Mouse (Mus musculus): ENCODE measurements around the gene Zfp979.
A peak's percentile ranks its signal among the peaks of the same experiment; 100 is the strongest.
"Not testable (repeated sequence)": the region's sequence is repeated elsewhere in the genome, so short reads cannot be mapped to it uniquely, and the experiment has no call there.

Gene Zfp979

GRCm38 (mm10) chr4:147642413-147642812, at the start of gene Zfp979:
Gene Zfp979, minus strand, starts transcription at chr4:147642513.
- DNase-seq, result not testable (repeated sequence)

GRCm38 (mm10) chr4:147655245-147655644, 12.9 kb upstream of the Zfp979 start:
- peak in 1 of 2 experiments; percentile 13 for DNase-seq

GRCm38 (mm10) chr4:147647407-147647806, 5.1 kb upstream of the Zfp979 start:
- DNase-seq, result not testable (repeated sequence)

DNA sequence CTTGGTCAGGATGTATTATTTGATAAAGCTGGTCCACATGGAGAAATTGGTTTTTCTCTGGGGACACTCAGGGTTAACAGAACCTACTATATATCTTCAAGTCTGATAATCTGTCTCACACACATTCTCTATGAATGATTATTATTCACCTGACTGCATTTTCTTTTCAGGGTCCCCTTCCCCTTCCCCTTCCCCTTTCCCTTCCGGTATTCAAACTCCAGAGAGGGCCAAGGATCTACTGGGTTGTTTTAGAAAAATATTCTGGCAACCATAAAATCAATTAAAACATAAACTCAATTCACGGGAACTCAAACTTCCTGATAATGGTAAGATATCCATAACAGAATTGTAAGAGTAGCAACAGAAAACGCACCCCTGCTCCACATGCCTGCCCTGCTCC, 381 bp downstream of the Zfp979 start:
- DNase-seq, result not testable (repeated sequence)

DNA sequence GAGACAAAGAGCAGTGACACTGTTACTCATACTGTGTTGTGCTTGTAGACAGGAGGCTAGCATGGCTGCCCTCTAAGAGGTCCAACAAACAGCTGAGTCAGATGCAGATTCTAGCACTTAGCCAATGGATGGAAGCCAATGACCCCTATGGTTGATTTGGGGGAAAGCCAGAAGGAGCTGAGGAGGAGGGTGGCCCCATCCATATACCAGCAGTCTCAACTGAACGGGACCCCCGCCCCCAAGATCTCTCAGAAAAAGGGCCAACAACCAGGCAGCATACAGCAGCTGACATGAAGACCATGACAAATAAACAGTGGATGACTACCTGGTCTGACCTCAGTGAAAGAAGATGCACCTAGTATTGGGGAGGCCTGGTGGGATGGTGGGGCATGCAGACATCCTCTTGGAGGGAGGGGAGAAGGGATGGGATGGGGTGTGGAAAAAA, 8.5 kb downstream of the Zfp979 start:
- not testable (repeated sequence) for DNase-seq

GRCm38 (mm10) chr4:147606511-147606910, 35.8 kb downstream of the Zfp979 start:
- DNase-seq, result peak in 1 of 2 experiments; percentile 30

GRCm38 (mm10) chr4:147605521-147605920, 36.8 kb downstream of the Zfp979 start:
- DNase-seq, result peak in 1 of 2 experiments; percentile 36

DNA sequence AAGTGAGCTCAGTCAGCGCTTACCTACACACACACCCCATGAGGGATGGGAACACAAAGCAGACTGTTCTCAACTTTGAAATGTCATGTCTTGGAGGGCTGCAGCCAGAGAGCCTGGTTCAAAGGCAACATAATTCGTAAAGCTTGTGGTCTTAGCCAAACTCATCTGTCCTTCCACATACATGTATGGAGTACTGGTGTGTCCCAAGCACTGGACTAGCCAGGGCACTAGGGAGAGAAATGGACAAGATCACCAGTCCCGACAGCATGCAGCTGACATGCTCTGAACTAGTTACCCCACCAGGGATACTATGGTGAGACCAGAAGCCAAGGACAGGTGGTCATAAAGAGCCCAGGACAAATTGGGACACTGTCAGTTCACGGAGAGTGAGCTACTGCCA, 38.5 kb downstream of the Zfp979 start:
- DNase-seq, result peak in 1 of 2 experiments; percentile 36

GRCm38 (mm10) chr4:147601881-147602280, 40.4 kb downstream of the Zfp979 start:
- DNase-seq, result peak in 1 of 2 experiments; percentile 34

DNA sequence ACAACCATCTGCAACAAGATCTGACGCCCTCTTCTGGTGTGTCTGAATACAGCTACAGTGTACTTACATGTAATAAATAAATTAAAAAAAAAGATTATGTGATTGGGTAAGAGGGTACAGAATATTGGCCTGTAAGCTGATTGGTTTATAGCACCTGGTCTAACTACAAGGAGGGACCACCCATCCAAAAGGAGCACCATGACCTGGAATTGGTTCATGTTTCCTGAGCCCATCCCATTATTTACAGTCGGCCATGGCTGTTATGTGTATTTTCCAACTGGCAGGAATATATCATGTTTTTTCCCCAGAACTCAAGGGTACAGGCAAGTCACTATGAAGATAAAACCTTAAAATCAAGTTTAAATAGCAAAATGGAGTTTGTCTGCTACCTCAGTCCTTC, 43.5 kb downstream of the Zfp979 start:
- DNase-seq, result peak in 1 of 2 experiments; percentile 30

DNA sequence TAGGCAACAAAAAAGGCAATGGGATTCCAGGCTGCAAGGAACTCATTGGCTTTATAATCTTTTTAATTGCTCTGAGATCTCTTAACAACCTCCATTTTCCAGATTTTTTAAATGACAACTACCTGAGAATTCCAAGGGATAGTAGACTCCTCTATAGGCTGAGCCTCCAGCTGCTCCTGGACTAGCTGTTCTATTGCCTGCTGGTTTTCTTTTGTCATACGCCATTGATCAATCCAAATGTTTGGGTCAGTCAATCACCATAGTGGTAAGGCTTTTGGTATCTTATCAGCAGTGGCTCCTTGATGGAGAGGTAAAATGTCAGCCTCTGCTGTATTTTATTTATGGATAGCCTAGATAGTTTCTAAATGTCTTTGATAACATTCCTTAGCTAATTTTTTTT, 44.6 kb downstream of the Zfp979 start:
- no peak for DNase-seq

GRCm38 (mm10) chr4:147594630-147595029, 47.7 kb downstream of the Zfp979 start:
- peak in 1 of 2 experiments; percentile 26 for DNase-seq

DNA sequence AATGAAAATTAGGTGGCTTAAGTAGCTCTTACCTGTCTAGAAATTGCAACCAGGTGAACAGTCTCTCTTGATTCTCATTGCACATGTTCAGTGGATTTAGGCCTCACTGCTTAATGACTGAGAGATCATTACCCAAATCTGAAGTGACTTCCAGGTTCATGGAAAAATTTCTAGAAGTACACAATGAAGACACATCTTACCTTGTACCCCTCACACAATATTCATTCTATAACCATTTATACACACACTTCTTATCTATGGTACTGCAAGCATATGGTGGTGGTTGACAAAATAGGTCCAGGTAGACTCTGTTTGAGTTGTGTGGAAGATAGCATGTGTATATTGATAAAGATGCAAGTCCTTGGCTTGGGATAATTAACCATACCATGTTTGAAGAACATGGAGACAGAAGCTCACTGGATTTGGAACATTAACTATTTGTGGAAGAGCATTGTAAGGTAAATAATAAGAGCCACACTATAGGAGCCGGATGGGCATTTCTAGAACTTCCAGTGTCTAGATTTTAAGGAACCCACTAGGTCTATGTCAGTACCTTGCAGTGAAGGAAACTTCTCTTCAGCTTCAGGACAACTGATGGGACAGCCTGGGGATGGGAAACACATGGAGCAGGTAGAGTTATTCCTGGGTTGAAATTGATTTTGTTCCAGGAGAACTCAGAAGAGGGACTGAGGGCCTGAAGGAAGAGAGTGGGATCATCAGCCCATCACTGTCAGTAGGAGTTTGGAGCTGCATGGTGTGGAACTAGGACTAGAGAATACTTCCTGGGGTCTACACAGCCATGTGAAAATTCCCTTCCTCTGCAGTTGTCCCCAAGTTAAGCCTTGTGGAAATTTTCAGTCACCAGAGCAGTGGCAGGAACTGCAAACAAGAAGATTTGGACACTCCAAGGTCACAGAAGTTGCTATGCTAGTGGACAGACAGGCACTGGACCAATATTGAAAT, 55.5 kb downstream of the Zfp979 start:
- peak in 1 of 2 experiments; percentile 19 for DNase-seq

DNA sequence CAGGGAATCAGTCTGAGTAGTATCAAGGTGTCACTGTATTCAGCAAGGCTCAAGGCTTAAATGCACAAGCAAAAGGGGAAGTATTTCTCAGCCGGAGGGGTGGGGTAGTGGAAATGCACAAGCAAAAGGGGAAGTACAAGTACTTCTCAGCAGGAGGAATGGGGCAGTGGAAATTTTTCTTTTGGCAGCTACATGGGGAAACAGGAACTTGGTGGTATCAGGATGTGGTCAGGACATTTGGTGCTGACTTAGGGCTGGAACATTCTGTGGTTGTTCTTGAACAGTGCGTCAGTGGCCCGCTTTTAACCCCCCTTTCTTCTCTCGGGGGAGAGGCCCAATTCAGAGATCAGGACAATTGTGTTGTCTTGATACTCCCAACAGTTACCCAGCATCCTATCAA, 62.9 kb downstream of the Zfp979 start:
- DNase-seq, result not testable (repeated sequence)

- not testable (repeated sequence) for DNase-seq
Measured at GRCm38 (mm10) chr4:147571156-147571555, 71.2 kb downstream of the Zfp979 start.

DNA sequence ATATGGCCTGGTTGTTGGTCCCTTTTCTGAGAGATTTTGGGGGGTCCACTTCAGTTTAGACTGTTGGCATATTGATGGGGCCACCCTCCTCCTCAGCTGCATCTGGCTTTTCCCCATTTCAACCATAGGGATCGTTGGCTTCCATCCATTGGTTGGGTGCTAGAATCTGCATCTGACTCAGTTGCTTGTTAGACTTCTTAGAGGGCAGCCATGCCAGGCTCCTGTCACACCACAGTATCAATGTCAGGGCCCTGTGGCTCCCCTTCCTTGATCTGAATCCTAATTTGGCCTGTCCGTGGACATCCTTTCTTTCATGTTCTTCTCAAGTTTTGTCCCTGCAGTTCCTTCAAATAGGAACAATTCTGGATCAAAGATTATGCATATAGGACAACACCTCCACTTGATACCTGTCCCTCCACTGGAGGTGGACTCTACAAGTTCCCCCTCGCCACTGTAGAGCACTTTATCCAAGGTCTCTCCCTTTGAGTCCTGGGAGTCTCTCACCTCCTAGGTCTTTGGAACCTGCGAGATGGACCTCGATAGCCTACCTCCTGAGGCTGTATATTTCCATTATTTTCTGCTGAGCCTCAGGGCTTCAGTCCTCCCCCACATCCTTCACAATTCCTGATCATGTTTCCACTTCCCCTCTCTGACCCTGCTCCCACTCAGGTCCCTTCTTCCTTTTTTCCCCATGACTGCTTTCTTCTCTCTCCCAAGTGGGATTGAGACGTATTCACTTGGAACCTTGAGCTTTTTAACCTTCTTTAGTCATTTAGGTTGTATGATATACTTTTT, 76.7 kb downstream of the Zfp979 start:
- DNase-seq, result no peak
